Mouse (Mus musculus) intestine, postnatal 0 days (tissue): ENCODE measurements around the gene Tcirg1. TPM values are rescaled to one million over a fixed set of nuclear protein-coding genes. Genes with fewer than 3 reads are reported as not detected.

Experiments
- ATAC-seq: fragments of 200-750 bp; cut with Nextera tagmentation; 2 replicates; pipeline ENCODE4 v1.8.0; 2017; ENCODE audit warnings: mild to moderate bottlenecking, moderate TSS enrichment, moderate library complexity
- H3K27ac ChIP-seq: fragments of 300-500 bp; sonication (generic); 2 replicates; pipeline ENCODE4 v1.5.1; 2014; ENCODE audit warnings: mild to moderate bottlenecking, low read depth, low read length, moderate library complexity
- H3K27me3 ChIP-seq: fragments of 300-500 bp; sonication (generic); replicated peaks from 2 replicates; pipeline ENCODE4 v1.6.1; 2014; ENCODE audit warnings: low read length, mixed read lengths; ENCODE audit not compliant: control insufficient read depth, insufficient read depth
- H3K36me3 ChIP-seq: fragments of 300-500 bp; sonication (generic); 2 replicates; pipeline ENCODE4 v1.6.1; 2014; ENCODE audit warnings: mild to moderate bottlenecking, moderate library complexity; ENCODE audit not compliant: control insufficient read depth, insufficient read depth
- H3K4me1 ChIP-seq: fragments of 300-500 bp; sonication (generic); replicated peaks from 2 replicates; pipeline ENCODE4 v1.6.1; 2014; ENCODE audit warnings: antibody characterized with exemption, low read length, mixed read lengths; ENCODE audit not compliant: control insufficient read depth, insufficient read depth
- H3K4me2 ChIP-seq: fragments of 300-500 bp; sonication (generic); replicated peaks from 2 replicates; pipeline ENCODE4 v1.6.1; 2014; ENCODE audit warnings: low read depth, mild to moderate bottlenecking, moderate library complexity
- H3K4me3 ChIP-seq: fragments of 300-500 bp; sonication (generic); 2 replicates; pipeline ENCODE4 v1.5.1; 2014; ENCODE audit warnings: low read depth, low read length
- H3K9ac ChIP-seq: fragments of 300-500 bp; sonication (generic); 2 replicates; pipeline ENCODE4 v1.6.1; 2014; ENCODE audit warnings: mild to moderate bottlenecking, low read depth, low read length
- H3K9me3 ChIP-seq: fragments of 300-500 bp; sonication (generic); 2 replicates; pipeline ENCODE4 v1.6.1; 2016; ENCODE audit warnings: mixed run types; ENCODE audit not compliant: control insufficient read depth
- CTCF ChIP-seq: sonication (generic); IDR thresholded peaks from 2 replicates; pipeline ENCODE4 v1.5.1; 2016; ENCODE audit warnings: low read depth, mild to moderate bottlenecking, control low read depth, antibody characterized with exemption, moderate library complexity
- WGBS: fragments of 180-500 bp; shearing (Covaris S2); extraction: QIAGEN DNeasy Blood & Tissue Kit; methylation state at CpG from one replicate; pipeline ENCODE4 v1.1.7; 2014; 5-methylcytosine and 5-hydroxymethylcytosine counted together
- polyA plus RNA-seq: library from polyadenylated mRNA; unstranded; fragments of >200 nt; fragmentation: Nextera tagmentation; extraction: Ambion mirVana; gene quantifications from 2 replicates; pipeline ENCODE4 v1.2.1, GENCODE M21; 2015

Tcirg1 gene
- polyA plus RNA-seq, 1 experiment from 2014 or later, result 76.2 TPM

- Histone ChIP-seq H3K36me3 (peaks cover 23% of the 10 kb centered on the region), H3K4me3 (no peak overlapping the region), H3K4me1 (0 out of 2 replicates have a peak, but pooled peaks cover under 1% of the 10 kb centered on the region), H3K9ac (no peak overlapping the region), H3K27me3 (no peaks in the 10 kb centered on the region), H3K27ac (no peak overlapping the region), H3K9me3 (no peaks in the 10 kb centered on the region), H3K4me2 (no peak overlapping the region)
- WGBS, result 68% methylated on average over 14 of the region's 14 CpGs
- no peak for TF ChIP-seq CTCF
- ATAC-seq, result no peak
These were observed 41.6 kb upstream of the Tcirg1 start for GRCm38 (mm10) chr19:3948546-3948945.

- Histone ChIP-seq H3K9ac (no peak overlapping the region), H3K36me3 (peaks cover 23% of the 10 kb centered on the region), H3K27ac (no peak overlapping the region), H3K9me3 (no peaks in the 10 kb centered on the region), H3K4me1 (0 out of 2 replicates have a peak, but pooled peaks cover 3% of the 10 kb centered on the region), H3K27me3 (no peaks in the 10 kb centered on the region), H3K4me2 (no peak overlapping the region), H3K4me3 (no peak overlapping the region)
- 82% methylated on average over 3 of the region's 3 CpGs for WGBS
- TF ChIP-seq CTCF, result no peak
- ATAC-seq, result no peak
These were observed 40.9 kb upstream of the Tcirg1 start for GRCm38 (mm10) chr19:3947813-3948212.

GRCm38 (mm10) chr19:3946715-3947114 is 39.8 kb upstream of the Tcirg1 start:
- WGBS, result 18% methylated on average over 2 of the region's 2 CpGs

GRCm38 (mm10) chr19:3945872-3946564 is 39.1 kb upstream of the Tcirg1 start:
- Histone ChIP-seq H3K4me1 (0 out of 2 replicates have a peak, but pooled peaks cover 3% of the 10 kb centered on the region), H3K4me3 (no peak overlapping the region), H3K27ac (no peak overlapping the region), H3K27me3 (no peaks in the 10 kb centered on the region), H3K36me3 (peaks cover 23% of the 10 kb centered on the region), H3K9ac (no peak overlapping the region), H3K4me2 (no peak overlapping the region), H3K9me3 (no peaks in the 10 kb centered on the region)
- no peak for TF ChIP-seq CTCF
- no peak for ATAC-seq
- 31% methylated on average over 10 of the region's 10 CpGs for WGBS

More at GRCm38 (mm10) chr19:3946715-3947114, 39.8 kb upstream of the Tcirg1 start:
- no peaks in the 10 kb centered on the region for H3K27me3 ChIP-seq
- no peaks in the 10 kb centered on the region for H3K9me3 ChIP-seq
- H3K9ac ChIP-seq, result no peak overlapping the region
- no peak overlapping the region for H3K4me2 ChIP-seq
- TF ChIP-seq CTCF, result peak; percentile 98
- peak; percentile 52 for ATAC-seq
- H3K27ac ChIP-seq, result no peak overlapping the region
- H3K4me1 ChIP-seq, result 0 out of 2 replicates have a peak, but pooled peaks cover 3% of the 10 kb centered on the region
- H3K36me3 ChIP-seq, result peaks cover 23% of the 10 kb centered on the region
- H3K4me3 ChIP-seq, result no peak overlapping the region

- Histone ChIP-seq H3K27ac (no peak overlapping the region), H3K9me3 (no peaks in the 10 kb centered on the region), H3K4me1 (0 out of 2 replicates have a peak, but pooled peaks cover 3% of the 10 kb centered on the region), H3K4me3 (no peak overlapping the region; the same call in 1 of the 2 replicates), H3K9ac (no peak overlapping the region), H3K36me3 (peaks cover 11% of the 10 kb centered on the region; the same call in 1 of the 2 replicates), H3K27me3 (no peaks in the 10 kb centered on the region), H3K4me2 (peak overlapping the region; percentile 43)
- TF ChIP-seq CTCF, result peak; percentile 23; the same call in 1 of the 2 replicates
- 18% methylated on average over 27 of the region's 27 CpGs for WGBS
- peak; percentile 66 for ATAC-seq
These were observed 36.2 kb upstream of the Tcirg1 start for GRCm38 (mm10) chr19:3942986-3943735.

- no peak overlapping the region for H3K4me3 ChIP-seq
- no peak for ATAC-seq
- no peak overlapping the region for H3K4me2 ChIP-seq
- no peak overlapping the region for H3K9ac ChIP-seq
- TF ChIP-seq CTCF, result no peak
- no peaks in the 10 kb centered on the region for H3K27me3 ChIP-seq
- H3K36me3 ChIP-seq, result 0 out of 2 replicates have a peak, but pooled peaks cover 4% of the 10 kb centered on the region
- no peak overlapping the region for H3K27ac ChIP-seq
- H3K4me1 ChIP-seq, result 0 out of 2 replicates have a peak, but pooled peaks cover 3% of the 10 kb centered on the region
- H3K9me3 ChIP-seq, result no peaks in the 10 kb centered on the region
- 71% methylated on average over 7 of the region's 7 CpGs for WGBS
These were observed 35.4 kb upstream of the Tcirg1 start for GRCm38 (mm10) chr19:3942315-3942714.
